Mouse (Mus musculus): ENCODE measurements around the gene Eogt.

DNA sequence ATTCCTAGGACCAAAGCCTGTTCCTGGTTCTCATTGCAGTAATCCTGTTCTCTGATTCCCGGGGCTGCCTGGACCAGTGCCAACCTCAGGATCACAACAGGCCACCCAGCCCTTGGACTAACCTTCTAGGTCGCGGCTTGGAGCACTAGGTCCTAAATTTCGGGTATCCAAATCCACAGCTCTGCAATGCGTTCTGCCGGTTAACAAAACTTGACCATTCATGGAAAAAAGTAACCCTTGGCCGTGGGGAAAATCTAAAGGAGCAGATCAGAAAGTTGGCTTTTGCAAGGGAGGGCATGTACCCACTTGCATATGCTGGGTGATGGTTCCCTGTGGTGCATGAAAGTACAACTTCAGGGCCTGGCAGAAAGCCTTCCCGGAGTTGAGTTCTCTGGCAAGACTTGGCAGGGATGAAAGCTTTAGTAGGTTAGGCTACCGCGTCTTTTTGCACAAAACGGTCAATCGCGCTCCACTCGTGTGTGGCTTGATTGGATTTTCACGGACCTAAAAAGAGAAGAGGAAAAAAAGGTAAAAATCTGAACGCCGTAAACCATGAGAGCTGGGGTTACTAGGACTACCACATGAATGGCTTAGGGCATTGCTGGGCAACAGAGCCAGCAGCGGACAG lies 1.1 kb downstream of the Eogt start:
- TF ChIP-seq POLR2A (IDR thresholded peaks at IDR 0.05; ENCODE audit: low read depth, low read length) (no peak), CTCF (IDR thresholded peaks at IDR 0.05; ENCODE audit: extremely low read depth, insufficient read length, insufficient replicate concordance, low read depth, low read length) (no peak)
